Mouse (Mus musculus) adrenal gland, adult 10 weeks (tissue): ENCODE results near the gene Slc6a4. TPM values are rescaled to one million over a fixed set of nuclear protein-coding genes. Genes with fewer than 3 reads are reported as not detected.

ENCODE experiments used
- polyA plus RNA-seq: library from polyadenylated mRNA; stranded (reverse); fragments of 350-450 nt; fragmentation: Illumina TruSeq; extraction: RNeasy Lipid Tissue Mini Kit (QIAGEN cat#74804); gene quantifications from one replicate; pipeline ENCODE4 v1.2.3, GENCODE M21; 2014; ENCODE audit warnings: low read depth, low replicate concordance

Slc6a4 gene
- 41.6 TPM for polyA plus RNA-seq

GRCm38 (mm10) chr11:76997916-76998704 lies at the start of gene Slc6a4:
TSS of gene Slc6a4 (plus strand) at chr11:76998603.

DNA sequence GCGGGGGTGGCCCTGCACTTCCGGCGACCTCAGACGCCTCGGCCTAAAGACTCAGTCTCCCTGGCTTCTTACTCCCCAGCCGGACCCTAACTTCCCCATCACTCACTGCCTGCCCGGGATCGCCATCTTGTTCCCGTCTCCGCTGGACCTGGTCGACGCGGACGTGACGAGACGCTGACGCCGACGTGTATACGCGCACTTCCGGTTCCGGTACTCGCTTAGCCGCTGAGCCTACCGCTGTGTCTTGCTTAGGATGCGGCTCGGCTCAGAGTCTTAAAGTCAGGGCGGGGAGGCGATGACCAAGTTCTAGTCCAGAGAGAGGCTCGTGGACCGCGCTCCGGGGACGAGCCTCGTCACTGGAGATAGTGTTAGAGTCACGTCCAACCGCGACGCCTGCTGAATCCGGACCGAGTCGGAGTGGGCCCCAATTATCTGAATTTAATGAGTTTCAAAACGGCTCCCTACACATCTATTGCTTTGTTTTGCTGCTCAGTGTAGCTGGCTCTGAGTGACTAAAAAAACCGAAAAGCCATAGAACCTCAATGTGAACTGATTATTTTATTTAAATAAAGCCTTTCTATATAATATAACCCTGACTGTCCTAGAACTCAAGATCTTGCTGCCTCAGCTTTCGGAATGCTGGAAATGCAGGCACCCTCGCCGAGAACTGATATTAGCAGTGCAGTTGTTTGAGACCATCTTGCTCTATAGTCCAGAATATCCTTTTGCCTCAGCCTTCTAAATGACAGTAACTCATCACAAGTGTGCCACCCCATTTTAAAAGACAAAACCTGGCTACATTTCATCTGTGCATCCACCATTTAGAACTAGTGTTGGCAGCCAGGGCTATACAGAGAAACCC lies 80.1 kb downstream of the Slc6a4 start, which contains the start of gene Nsrp1:
TSS of gene Nsrp1 (minus strand) at position 163 of the 862 bp plus-strand sequence.

Other genes starting within 250 kb of the Slc6a4 start
- 61.1 TPM for gene Gosr1, start 235.0 kb upstream of the Slc6a4 start, polyA plus RNA-seq
- gene Cpd, start 151.6 kb upstream of the Slc6a4 start, polyA plus RNA-seq, result 91.2 TPM
- gene Tmigd1, start 96.4 kb upstream of the Slc6a4 start, polyA plus RNA-seq, result 3.6 TPM
- gene Blmh, start 73.8 kb upstream of the Slc6a4 start, polyA plus RNA-seq, result 177 TPM
- 36.0 TPM for gene Nsrp1, start 79.8 kb downstream of the Slc6a4 start, polyA plus RNA-seq
- 0.76 TPM for gene Efcab5, start 190.4 kb downstream of the Slc6a4 start, polyA plus RNA-seq
- gene Ssh2, start 217.7 kb downstream of the Slc6a4 start, polyA plus RNA-seq, result 14.1 TPM